Mouse (Mus musculus) ES-E14 (cell line): ENCODE measurements around the gene Pafah1b3. TPM values are rescaled to one million over a fixed set of nuclear protein-coding genes. Genes with fewer than 3 reads are reported as not detected.

Source experiments
- DNase-seq: peaks from one replicate; pipeline ENCODE4 v3.0.0-alpha.2; 2013; ENCODE audit warnings: low read depth, low spot score
- H3K27ac ChIP-seq: 2 replicates; pipeline ENCODE4 v1.5.1; 2012; ENCODE audit warnings: low read depth, mild to moderate bottlenecking, low read length, moderate library complexity, mixed read lengths; ENCODE audit not compliant: poor library complexity, insufficient read depth, severe bottlenecking
- H3K36me3 ChIP-seq: 2 replicates; pipeline ENCODE4 v1.6.1; 2012; ENCODE audit warnings: mild to moderate bottlenecking, low read length, moderate library complexity, mixed read lengths; ENCODE audit not compliant: control insufficient read depth, poor library complexity, insufficient read depth, severe bottlenecking
- H3K4me1 ChIP-seq, 2 experiments: fragments of 150-350 bp in 1 of 2; sonication (generic) in 1 of 2; 2 replicates each; pipeline ENCODE4 v1.6.1; 2012; ENCODE audit warnings: low read length in 2 of 2, mild to moderate bottlenecking in 1 of 2, mixed read lengths in 1 of 2; ENCODE audit not compliant: control insufficient read depth in 2 of 2, insufficient read depth in 2 of 2, poor library complexity in 1 of 2
- H3K4me3 ChIP-seq, 2 experiments: fragments of 150-350 bp in 1 of 2; sonication (generic) in 1 of 2; 2 replicates each; pipeline ENCODE4 v1.5.1; 2012; ENCODE audit warnings: low read length in 2 of 2, low read depth in 1 of 2, mild to moderate bottlenecking in 1 of 2, mixed read lengths in 1 of 2; ENCODE audit not compliant: insufficient read depth in 1 of 2, poor library complexity in 1 of 2, severe bottlenecking in 1 of 2
- H3K9ac ChIP-seq: 2 replicates; pipeline ENCODE4 v1.6.1; 2012; ENCODE audit warnings: low read depth, mild to moderate bottlenecking, low read length, mixed read lengths; ENCODE audit not compliant: poor library complexity, insufficient read depth, severe bottlenecking
- H3K9me3 ChIP-seq: fragments of 150-350 bp; sonication (generic); 2 replicates; pipeline ENCODE4 v1.6.1; 2012; ENCODE audit warnings: low read depth, mild to moderate bottlenecking, low read length; ENCODE audit not compliant: control insufficient read depth, insufficient read depth
- CHD2 ChIP-seq: IDR thresholded peaks from 2 replicates; pipeline ENCODE4 v1.6.1; 2014; ENCODE audit warnings: mild to moderate bottlenecking, low read depth, low read length, inconsistent platforms
- HCFC1 ChIP-seq: IDR thresholded peaks from 2 replicates; pipeline ENCODE4 v1.6.1; 2012; ENCODE audit warnings: low read length, inconsistent platforms, borderline replicate concordance; ENCODE audit not compliant: insufficient read depth
- MAFK ChIP-seq: IDR thresholded peaks from 2 replicates; pipeline ENCODE4 v1.6.1; 2014; ENCODE audit warnings: mild to moderate bottlenecking, low read depth, low read length, inconsistent platforms; ENCODE audit not compliant: insufficient read depth
- ZC3H11A ChIP-seq: IDR thresholded peaks from 2 replicates; pipeline ENCODE4 v1.6.1; 2012; ENCODE audit warnings: low read depth, mild to moderate bottlenecking, inconsistent platforms, low read length, borderline replicate concordance
- ZNF384 ChIP-seq: IDR thresholded peaks from 2 replicates; pipeline ENCODE4 v1.6.1; 2012; ENCODE audit warnings: low read depth, low read length, inconsistent platforms
- in situ Hi-C, 2 experiments: fragments of 600-800 bp; cut with MboI; formaldehyde crosslinking; loops; one replicate each; pipeline ENCODE4 v1.15.1; 2025; ENCODE audit warnings: low sequenced_read_pairs in 2 of 2, inconsistent platforms in 1 of 2; ENCODE audit not compliant: unreplicated experiment in 2 of 2
- total RNA-seq: library from RNA; depleted of rRNA; stranded (reverse); fragments of 300-350 nt; gene quantifications from 2 replicates; pipeline ENCODE4 v1.2.3, GENCODE M21; 2012

The Pafah1b3 gene
- total RNA-seq, 1 experiment = 76.5 TPM

GRCm38 (mm10) chr7:25294960-25295722 is 2.6 kb downstream of the Pafah1b3 start:
- TF ChIP-seq HCFC1 (no peak), ZC3H11A (no peak), MAFK (no peak), ZNF384 (no peak), CHD2 (no peak)
- Histone ChIP-seq H3K9ac (no peak overlapping the region), H3K4me1 (peaks cover 3 to 13% of the 10 kb centered on the region in 2 experiments; a peak in 2 of 4 replicates), H3K27ac (no peak overlapping the region), H3K9me3 (no peaks in the 10 kb centered on the region), H3K36me3 (peaks cover 44% of the 10 kb centered on the region), H3K4me3 (no peak overlapping the region)
- in situ Hi-C loops = no loop called here
- DNase-seq = no peak

GRCm38 (mm10) chr7:25294495-25294894 is 3.3 kb downstream of the Pafah1b3 start:
- no peak for DNase-seq
- Histone ChIP-seq H3K9ac (no peak overlapping the region), H3K27ac (no peak overlapping the region), H3K9me3 (no peaks in the 10 kb centered on the region), H3K4me3 (no peak overlapping the region), H3K36me3 (peaks cover 47% of the 10 kb centered on the region), H3K4me1 (peaks cover 3 to 13% of the 10 kb centered on the region in 2 experiments; a peak in 2 of 4 replicates)
- TF ChIP-seq HCFC1 (no peak), ZC3H11A (no peak), ZNF384 (no peak)
- in situ Hi-C loops = no loop called here

DNA sequence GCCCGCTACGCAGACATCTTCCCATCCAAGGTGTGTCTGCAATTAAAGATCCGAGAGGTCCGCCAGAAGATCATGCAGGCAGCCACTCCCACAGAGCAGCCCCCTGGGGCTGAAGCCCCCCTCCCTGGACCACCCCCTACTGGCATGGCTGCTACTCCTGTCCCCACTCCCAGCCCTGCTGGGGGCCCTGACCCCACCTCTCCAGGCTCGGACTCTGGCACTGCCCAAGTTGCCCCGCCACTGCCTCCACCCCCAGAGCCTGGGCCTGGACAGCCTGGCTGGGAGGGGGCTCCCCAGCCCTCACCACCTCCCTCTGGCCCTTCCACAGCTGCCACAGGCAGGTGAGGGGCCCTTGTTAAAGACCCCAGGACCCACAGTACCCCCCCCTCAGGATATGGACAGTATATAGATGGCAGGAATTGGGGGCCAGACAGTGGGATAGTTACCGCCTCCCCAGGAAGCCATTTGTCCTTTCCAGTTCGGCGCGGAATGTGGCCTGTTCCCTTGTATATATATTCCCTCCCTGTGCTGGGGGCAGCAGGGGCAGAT is 4.5 kb downstream of the Pafah1b3 start:
- peaks cover 57% of the 10 kb centered on the region for H3K36me3 ChIP-seq
- in situ Hi-C loops = no loop called here
- H3K27ac ChIP-seq = no peak overlapping the region
- H3K9ac ChIP-seq = no peak overlapping the region
- TF ChIP-seq MAFK = no peak
- H3K4me3 ChIP-seq = no peak overlapping the region
- no peak for DNase-seq
- no peaks in the 10 kb centered on the region for H3K9me3 ChIP-seq
- H3K4me1 ChIP-seq = peaks cover 3 to 13% of the 10 kb centered on the region in 2 experiments; a peak in 2 of 4 replicates

DNA sequence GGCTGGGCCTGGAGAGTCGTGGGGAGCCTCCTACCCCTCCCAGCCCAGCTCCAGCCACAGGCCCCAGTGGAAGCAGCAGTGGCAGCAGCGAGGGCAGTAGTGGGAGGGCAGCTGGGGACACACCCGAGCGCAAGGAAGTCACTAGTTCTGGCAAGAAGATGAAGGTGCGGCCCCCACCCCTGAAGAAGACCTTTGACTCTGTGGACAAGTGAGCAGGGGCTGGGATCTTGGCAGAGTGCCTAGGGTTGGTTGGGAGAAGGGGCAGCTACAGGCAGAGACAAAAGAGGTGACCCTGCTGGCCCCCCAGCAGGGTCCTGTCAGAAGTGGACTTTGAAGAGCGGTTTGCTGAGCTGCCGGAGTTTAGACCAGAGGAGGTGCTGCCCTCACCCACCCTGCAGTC is 5.7 kb downstream of the Pafah1b3 start:
- no peak overlapping the region for H3K9ac ChIP-seq
- in situ Hi-C loops = no loop called here
- no peak for DNase-seq
- no peak overlapping the region for H3K4me3 ChIP-seq
- no peaks in the 10 kb centered on the region for H3K9me3 ChIP-seq
- no peak overlapping the region for H3K27ac ChIP-seq
- peaks cover 69% of the 10 kb centered on the region for H3K36me3 ChIP-seq
- TF ChIP-seq ZC3H11A (no peak), MAFK (no peak), ZNF384 (no peak), HCFC1 (no peak), CHD2 (no peak)
- H3K4me1 ChIP-seq = peaks cover 3 to 13% of the 10 kb centered on the region in 2 experiments; a peak in 2 of 4 replicates

DNA sequence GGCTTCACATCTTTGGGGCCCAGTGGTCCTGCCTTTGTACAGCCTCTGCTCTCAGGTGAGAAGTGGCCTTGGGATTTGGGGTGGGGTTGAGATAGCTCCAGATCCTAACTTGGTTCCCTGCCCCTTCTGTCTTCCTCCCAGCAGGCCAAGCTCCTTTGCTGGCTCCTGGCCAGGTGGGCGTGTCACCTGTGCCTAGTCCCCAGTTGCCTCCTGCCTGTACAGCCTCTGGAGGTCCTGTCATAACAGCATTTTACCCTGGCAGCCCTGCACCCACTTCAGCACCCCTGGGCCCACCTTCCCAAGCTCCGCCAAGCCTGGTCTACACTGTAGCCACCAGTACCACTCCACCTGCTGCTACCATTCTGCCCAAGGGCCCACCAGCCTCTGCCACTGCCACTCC is 6.9 kb downstream of the Pafah1b3 start:
- no peak overlapping the region for H3K27ac ChIP-seq

More for the DNA sequence above, 6.9 kb downstream of the Pafah1b3 start:
- no peak for TF ChIP-seq MAFK
- TF ChIP-seq ZNF384 = no peak
- TF ChIP-seq CHD2 = no peak
- TF ChIP-seq ZC3H11A = no peak
- TF ChIP-seq HCFC1 = no peak
- Histone ChIP-seq H3K36me3 (peaks cover 77% of the 10 kb centered on the region), H3K4me3 (no peak overlapping the region), H3K4me1 (peaks cover 0 to 13% of the 10 kb centered on the region in 2 experiments; a peak in 2 of 4 replicates), H3K9me3 (no peaks in the 10 kb centered on the region), H3K9ac (no peak overlapping the region)
- in situ Hi-C loops = no loop called here
- DNase-seq = no peak
